22 mouse cellular contexts compared by ENCODE assay signal in genomic region chr5:53971201-53971600, GRCm38 (mm10). TPM values are rescaled to one million over a fixed set of nuclear protein-coding genes. Genes with fewer than 3 reads are reported as not detected.
DNase-seq lines count a peak whose midpoint lies in the region; ATAC-seq lines count a peak whose summit lies in the region.
"Had no signal": no experiment of that assay in that cellular context is flagged by ENCODE, and none has a peak within 500 bp of the region (broad histone marks: within the 10 kb centered on the region; RNA-seq: fewer than 3 reads in every experiment).

No protein-coding gene starts in this region.

- H3K9ac ChIP-seq in lung, embryonic 16.5 days (ENCODE audit: low read length), result no peak overlapping the region
- H3K9ac ChIP-seq: embryonic facial prominence, embryonic 15.5 days; forebrain, embryonic 12.5 days; heart, embryonic 15.5 days; hindbrain, embryonic 15.5 days had no signal

- no peak overlapping the region for H3K4me3 ChIP-seq in lung, embryonic 16.5 days (ENCODE audit: low read length)
- H3K4me3 ChIP-seq: embryonic facial prominence, embryonic 15.5 days; forebrain, embryonic 12.5 days; heart, embryonic 10.5 days; heart, embryonic 15.5 days; hindbrain, embryonic 15.5 days had no signal

- H3K27ac ChIP-seq in lung, embryonic 16.5 days (ENCODE audit: low read length), result no peak overlapping the region
- H3K27ac ChIP-seq: embryonic facial prominence, embryonic 15.5 days; forebrain, embryonic 12.5 days; heart, embryonic 10.5 days; hindbrain, embryonic 15.5 days had no signal

- no peaks in the 10 kb centered on the region for H3K36me3 ChIP-seq in lung, embryonic 16.5 days (ENCODE audit: control insufficient read depth, insufficient read depth, low read length)
- H3K36me3 ChIP-seq: embryonic facial prominence, embryonic 15.5 days; forebrain, embryonic 12.5 days; heart, embryonic 10.5 days; heart, embryonic 15.5 days; hindbrain, embryonic 15.5 days had no signal

- peak; percentile 15; the same call in 1 of the 2 replicates for ATAC-seq in lung, embryonic 16.5 days (ENCODE audit: low read depth)
- ATAC-seq: forebrain, embryonic 16.5 days; intestine, embryonic 16.5 days had no signal

- WGBS in lung, embryonic 16.5 days, result 74% methylated on average over 4 of the region's 4 CpGs

- no peaks in the 10 kb centered on the region for H3K9me3 ChIP-seq in lung, embryonic 16.5 days (ENCODE audit: control insufficient read depth, low read length)
- H3K9me3 ChIP-seq: embryonic facial prominence, embryonic 15.5 days; forebrain, embryonic 12.5 days; heart, embryonic 10.5 days; heart, embryonic 15.5 days; hindbrain, embryonic 15.5 days had no signal

- H3K4me2 ChIP-seq in lung, embryonic 16.5 days (ENCODE audit: low read depth, low read length), result no peak overlapping the region
- H3K4me2 ChIP-seq: embryonic facial prominence, embryonic 15.5 days; forebrain, embryonic 12.5 days; heart, embryonic 15.5 days; hindbrain, embryonic 15.5 days had no signal

- H3K27me3 ChIP-seq in lung, embryonic 16.5 days (ENCODE audit: control insufficient read depth, insufficient read depth, low read depth, low read length), result no peaks in the 10 kb centered on the region
- H3K27me3 ChIP-seq: embryonic facial prominence, embryonic 15.5 days; forebrain, embryonic 12.5 days; heart, embryonic 15.5 days; hindbrain, embryonic 15.5 days had no signal

- DNase-seq in lung, adult 18-20 months, result no peak
- DNase-seq in 3T3-L1 (ENCODE audit: low read depth, low spot score) (peak; percentile 75), NIH3T3 (ENCODE audit: low read depth) (peak; percentile 65)
- DNase-seq in fibroblast of lung, adult 2 months (ENCODE audit: low read depth), result peak; percentile 60
- no peak for DNase-seq in ovary, postnatal 36 days (ENCODE audit: low spot score)
- no peak for DNase-seq in right cerebral cortex, adult 18-20 months
- DNase-seq: adrenal gland, adult 8-10 months; adrenal gland, postnatal 36 days; cerebellum, adult 11 months; cerebellum, adult 8-10 months; cerebellum, postnatal 14 days; embryo, embryonic 11 days; gastrocnemius, postnatal 25 days; heart, adult 18-20 months had no signal

- H3K4me1 ChIP-seq in lung, embryonic 16.5 days (replicated peaks; ENCODE audit: control insufficient read depth, insufficient read depth, low read length), result no peaks in the 10 kb centered on the region
- H3K4me1 ChIP-seq: embryonic facial prominence, embryonic 15.5 days; forebrain, embryonic 12.5 days; heart, embryonic 10.5 days; hindbrain, embryonic 15.5 days had no signal

RNA-seq across cellular contexts. Expression of gene Stim2, which starts 27.1 kb away (rescaled TPM):
- polyA plus RNA-seq in lung, embryonic 16.5 days (2015; fragmentation: Nextera tagmentation; extraction: Ambion mirVana), result 15.6 and 20.7 TPM in 2 replicates

Comparison
In these comparisons a context has a peak if more than half of its experiments do, and no peak if none do; other contexts are left out.
1. DNase-seq: peak in 3T3-L1 (single experiment), NIH3T3 (single experiment) and fibroblast of lung, adult 2 months (single experiment); none in lung, adult 18-20 months (0 of 2), ovary, postnatal 36 days (single experiment) and right cerebral cortex, adult 18-20 months (single experiment).